Mouse (Mus musculus): Measurements from ENCODE around the gene Olr1.

Olr1 gene

GRCm38 (mm10) chr6:129480089-129480958 lies 26.6 kb downstream of the Olr1 start:
- Histone ChIP-seq H3K27me3 (ENCODE audit: control insufficient read depth, insufficient read depth, low read length, poor library complexity, severe bottlenecking) (no peaks in the 10 kb centered on the region), H3K36me3 (ENCODE audit: control insufficient read depth, insufficient read depth, low read length, poor library complexity, severe bottlenecking) (no peaks in the 10 kb centered on the region)
- no peak for DNase-seq (ENCODE audit: low read depth, low spot score)

DNA sequence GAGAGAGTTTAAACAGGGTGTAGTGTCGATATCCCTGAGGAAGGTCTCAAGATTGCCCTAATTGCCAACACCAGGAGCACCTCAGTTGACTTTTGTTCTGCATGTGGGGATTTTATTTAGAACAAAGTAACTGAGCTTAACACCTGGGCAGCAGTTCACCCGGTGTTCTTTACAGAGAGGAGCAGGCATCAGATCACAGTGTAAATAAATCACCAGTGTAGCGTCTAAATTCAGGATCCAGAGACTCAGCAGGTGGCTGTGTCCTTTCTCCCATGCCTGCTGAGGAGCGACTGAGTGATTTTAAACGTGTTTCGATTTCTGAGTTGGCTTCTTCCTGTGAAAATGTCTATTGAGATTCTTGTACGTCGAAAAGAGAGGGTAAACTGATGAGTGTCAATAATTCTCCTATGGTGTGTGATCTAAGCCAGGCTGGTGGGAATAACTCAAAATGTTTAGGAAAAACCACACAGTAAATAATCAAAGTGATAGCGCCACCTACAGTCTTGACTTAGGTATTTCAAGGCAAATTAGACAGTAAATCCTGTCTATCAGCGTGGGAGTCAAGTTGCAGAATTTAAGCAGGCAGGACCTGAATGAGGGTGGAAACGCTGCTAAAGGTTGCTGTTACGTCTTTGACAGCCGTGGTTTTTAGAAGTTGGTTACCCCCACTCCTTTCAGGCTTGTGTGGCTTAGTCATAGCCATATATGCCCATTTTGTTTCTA lies 30.4 kb downstream of the Olr1 start:
- peak; percentile 53 for DNase-seq (ENCODE audit: low read depth, low spot score)
- Histone ChIP-seq H3K27me3 (ENCODE audit: control insufficient read depth, insufficient read depth, low read length, poor library complexity, severe bottlenecking) (no peaks in the 10 kb centered on the region), H3K36me3 (ENCODE audit: control insufficient read depth, insufficient read depth, low read length, poor library complexity, severe bottlenecking) (no peaks in the 10 kb centered on the region)

- H3K36me3 ChIP-seq (ENCODE audit: control insufficient read depth, insufficient read depth, low read length, poor library complexity, severe bottlenecking), result no peaks in the 10 kb centered on the region
- DNase-seq (ENCODE audit: low read depth, low spot score), result peak; percentile 18
- no peaks in the 10 kb centered on the region for H3K27me3 ChIP-seq (ENCODE audit: control insufficient read depth, insufficient read depth, low read length, poor library complexity, severe bottlenecking)
Measured at GRCm38 (mm10) chr6:129472627-129473026, 34.3 kb downstream of the Olr1 start.

DNA sequence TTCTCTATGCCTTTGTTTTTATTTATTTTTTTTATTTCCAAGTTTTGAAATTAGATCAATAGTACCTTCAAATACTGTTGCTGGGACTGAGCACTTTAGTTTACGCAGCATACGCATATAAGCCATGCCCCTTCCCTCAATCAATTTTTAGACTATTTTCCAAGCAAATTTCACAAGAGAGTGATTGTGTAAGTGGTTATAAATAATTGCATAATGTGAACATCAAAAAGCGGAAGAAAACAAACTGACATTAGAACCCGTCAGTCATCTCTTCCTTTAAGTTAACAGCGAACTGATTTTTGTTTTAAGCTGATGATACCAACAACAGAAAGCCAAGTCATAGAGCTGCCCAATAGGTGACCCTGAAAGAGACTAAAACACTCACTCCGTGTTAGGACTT lies 35.6 kb downstream of the Olr1 start:
- DNase-seq (ENCODE audit: low read depth, low spot score), result no peak
- no peaks in the 10 kb centered on the region for H3K36me3 ChIP-seq (ENCODE audit: control insufficient read depth, insufficient read depth, low read length, poor library complexity, severe bottlenecking)
- H3K27me3 ChIP-seq (ENCODE audit: control insufficient read depth, insufficient read depth, low read length, poor library complexity, severe bottlenecking), result no peaks in the 10 kb centered on the region

DNA sequence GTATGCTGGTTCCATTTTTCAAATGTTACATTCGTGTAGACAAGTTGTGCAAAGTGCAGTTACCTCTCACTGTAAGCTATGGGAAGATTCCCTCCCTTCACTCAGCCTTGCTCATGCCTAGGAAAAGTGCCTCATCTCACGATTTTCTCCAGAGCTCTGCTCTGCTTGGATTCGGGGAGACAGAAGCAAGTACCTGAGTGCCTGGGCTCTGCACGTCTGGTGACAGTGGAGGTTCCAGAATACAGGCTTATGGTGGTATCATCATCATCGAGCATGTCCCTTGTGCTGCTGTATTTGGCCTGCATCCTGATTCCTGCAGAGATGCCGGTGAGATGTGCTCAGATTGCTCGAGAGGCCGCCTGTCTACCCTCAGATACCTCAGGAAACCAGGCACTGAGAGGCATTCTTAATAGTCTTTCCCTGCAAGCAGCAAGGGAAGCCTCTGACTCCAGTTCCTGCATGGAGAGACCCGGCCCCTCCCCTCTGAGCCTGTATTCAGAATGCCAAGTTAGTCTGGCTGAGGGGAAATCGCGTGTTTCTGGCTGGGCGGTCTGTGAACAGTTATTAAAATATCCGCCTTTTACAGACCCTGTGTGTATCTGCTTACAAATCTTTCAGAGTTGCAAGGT lies 55.4 kb downstream of the Olr1 start, which contains the start of gene Clec1a:
Clec1a (minus strand) TSS at position 590 of the 629 bp plus-strand sequence.
- Histone ChIP-seq H3K36me3 (ENCODE audit: control insufficient read depth, insufficient read depth, low read length, poor library complexity, severe bottlenecking) (no peaks in the 10 kb centered on the region), H3K27me3 (ENCODE audit: control insufficient read depth, insufficient read depth, low read length, poor library complexity, severe bottlenecking) (no peaks in the 10 kb centered on the region)
- no peak for DNase-seq (ENCODE audit: low read depth, low spot score)

DNA sequence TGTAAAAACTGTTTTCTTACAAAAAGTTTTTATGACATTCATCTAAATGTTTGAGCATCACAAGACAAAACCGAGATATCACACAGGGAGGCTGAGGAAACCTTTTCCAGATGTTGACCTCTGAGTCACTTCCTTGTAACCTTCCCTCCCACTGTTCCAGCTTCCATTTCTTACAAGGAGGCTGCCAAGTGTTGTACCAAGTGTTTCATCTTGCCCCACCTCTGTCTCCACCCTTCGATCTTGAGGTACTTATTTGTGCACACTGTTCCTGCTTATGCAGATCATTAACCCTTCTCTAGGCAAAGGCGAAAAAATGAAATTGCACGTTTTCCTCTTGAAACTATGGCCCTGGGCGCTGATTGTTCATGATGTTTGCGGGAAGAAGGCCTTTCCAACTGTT lies 57.2 kb downstream of the Olr1 start:
- no peaks in the 10 kb centered on the region for H3K27me3 ChIP-seq (ENCODE audit: control insufficient read depth, insufficient read depth, low read length, poor library complexity, severe bottlenecking)

GRCm38 (mm10) chr6:129438033-129438432 lies 68.9 kb downstream of the Olr1 start:
- no peaks in the 10 kb centered on the region for H3K27me3 ChIP-seq (ENCODE audit: control insufficient read depth, insufficient read depth, low read length, poor library complexity, severe bottlenecking)
- no peak for DNase-seq (ENCODE audit: low read depth, low spot score)
- H3K36me3 ChIP-seq (ENCODE audit: control insufficient read depth, insufficient read depth, low read length, poor library complexity, severe bottlenecking), result no peaks in the 10 kb centered on the region

More for the DNA sequence above, 57.2 kb downstream of the Olr1 start:
- DNase-seq (ENCODE audit: low read depth, low spot score), result no peak
- H3K36me3 ChIP-seq (ENCODE audit: control insufficient read depth, insufficient read depth, low read length, poor library complexity, severe bottlenecking), result no peaks in the 10 kb centered on the region

GRCm38 (mm10) chr6:129436025-129436424 lies 70.9 kb downstream of the Olr1 start:
- DNase-seq (ENCODE audit: low read depth, low spot score), result no peak
- no peaks in the 10 kb centered on the region for H3K27me3 ChIP-seq (ENCODE audit: control insufficient read depth, insufficient read depth, low read length, poor library complexity, severe bottlenecking)
- H3K36me3 ChIP-seq (ENCODE audit: control insufficient read depth, insufficient read depth, low read length, poor library complexity, severe bottlenecking), result no peaks in the 10 kb centered on the region

Measured in splenic B cell, adult 2 months (primary cell).